Mouse (Mus musculus): Measurements from ENCODE around the gene Taar3. TPM values are rescaled to one million over a fixed set of nuclear protein-coding genes. Genes with fewer than 3 reads are reported as not detected.

The Taar3 gene
- total RNA-seq, 1 experiment from 2014 or later = not detected

DNA sequence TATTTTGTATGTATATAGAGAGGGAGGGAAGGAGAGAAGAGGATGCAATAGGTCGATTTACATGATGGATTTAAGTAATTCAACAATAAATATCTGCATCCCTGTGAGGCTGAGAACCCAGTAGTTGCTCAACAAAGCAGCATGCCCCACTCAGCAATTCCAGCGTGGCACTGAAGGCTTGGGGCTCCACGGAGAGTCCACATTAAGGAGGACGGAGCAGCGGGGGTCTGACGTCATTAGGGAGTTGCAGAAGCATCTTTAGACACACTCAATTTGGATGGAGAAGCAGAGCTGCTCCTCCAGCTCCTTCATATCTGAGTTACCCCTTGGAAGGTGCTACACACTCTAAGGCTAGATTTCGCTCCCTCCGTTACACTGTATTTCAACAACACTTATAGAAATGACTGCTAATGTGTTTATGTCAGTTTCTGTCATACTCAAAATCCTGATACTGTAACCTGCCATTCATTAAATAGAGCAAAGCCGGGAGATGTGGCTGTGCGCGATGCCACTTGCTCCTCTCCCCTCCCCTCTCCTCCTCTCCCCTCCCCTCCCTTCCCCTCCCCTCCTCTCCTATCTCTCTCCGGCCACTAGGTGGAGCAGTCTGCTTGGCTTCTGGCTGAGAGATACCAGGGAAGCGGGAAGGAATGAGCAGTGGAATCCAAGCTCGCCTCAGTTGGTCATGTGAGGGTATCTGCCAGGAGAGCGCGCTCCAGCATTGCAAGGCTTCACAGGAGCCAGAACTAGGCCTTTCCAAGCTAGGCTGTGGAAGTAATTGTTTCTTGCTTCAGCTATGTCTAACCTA lies 29.7 kb downstream of the Taar3 start:
- peak; percentile 78 to 86 for ATAC-seq (replicated peaks in 1 of 2; ENCODE audit: insufficient read depth in 1 of 2, low FRiP score in 2 of 2, low TSS enrichment in 1 of 2, low read depth in 1 of 2, poor library complexity in 2 of 2, severe bottlenecking in 2 of 2)

DNA sequence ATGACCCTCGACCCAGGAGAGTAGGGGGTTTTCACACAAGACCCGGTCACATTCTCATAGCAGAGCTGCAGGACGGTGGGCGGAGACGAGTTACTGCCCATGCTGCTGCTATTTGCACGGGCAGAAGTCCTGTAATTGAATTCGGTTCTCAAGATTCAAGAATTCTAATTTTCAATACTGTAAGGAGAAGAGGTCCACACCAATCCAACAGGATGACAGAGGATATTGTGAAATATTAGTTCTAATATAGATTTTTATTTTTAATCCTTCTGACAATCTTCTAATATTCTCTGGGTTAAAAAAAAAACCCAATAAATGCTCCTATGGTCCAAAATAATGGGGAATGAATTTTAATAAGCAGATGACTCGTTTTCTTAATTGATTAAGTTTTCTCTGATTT lies 36.2 kb downstream of the Taar3 start, which contains the start of gene Taar6:
TSS of gene Taar6 (minus strand) at position 101 of the 400 bp plus-strand sequence.
- no peak for ATAC-seq (replicated peaks in 1 of 2; ENCODE audit: insufficient read depth in 1 of 2, low FRiP score in 2 of 2, low TSS enrichment in 1 of 2, low read depth in 1 of 2, poor library complexity in 2 of 2, severe bottlenecking in 2 of 2)

DNA sequence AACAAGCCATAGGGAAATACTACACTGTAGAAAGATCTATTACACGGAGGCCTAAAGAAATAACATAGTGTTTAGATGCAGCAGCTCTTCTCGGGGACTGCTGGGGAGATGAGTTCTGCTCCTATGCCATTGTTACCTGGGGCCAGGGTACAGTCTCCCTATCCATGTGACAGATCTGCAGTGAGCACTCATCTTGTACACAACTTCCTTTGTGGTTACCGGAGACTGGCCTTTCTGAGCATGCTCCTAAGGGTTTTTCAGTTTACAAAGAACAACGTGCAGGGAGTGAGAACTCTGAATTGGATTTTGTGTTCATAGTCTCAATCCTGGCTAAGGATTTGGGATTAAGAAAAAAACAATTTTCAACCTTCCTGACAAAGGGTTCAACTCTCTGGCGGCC lies 37.1 kb downstream of the Taar3 start:
- peak; percentile 62 to 81; a peak in 3 of 4 replicates for ATAC-seq (replicated peaks in 1 of 2; ENCODE audit: insufficient read depth in 1 of 2, low FRiP score in 2 of 2, low TSS enrichment in 1 of 2, low read depth in 1 of 2, poor library complexity in 2 of 2, severe bottlenecking in 2 of 2)

DNA sequence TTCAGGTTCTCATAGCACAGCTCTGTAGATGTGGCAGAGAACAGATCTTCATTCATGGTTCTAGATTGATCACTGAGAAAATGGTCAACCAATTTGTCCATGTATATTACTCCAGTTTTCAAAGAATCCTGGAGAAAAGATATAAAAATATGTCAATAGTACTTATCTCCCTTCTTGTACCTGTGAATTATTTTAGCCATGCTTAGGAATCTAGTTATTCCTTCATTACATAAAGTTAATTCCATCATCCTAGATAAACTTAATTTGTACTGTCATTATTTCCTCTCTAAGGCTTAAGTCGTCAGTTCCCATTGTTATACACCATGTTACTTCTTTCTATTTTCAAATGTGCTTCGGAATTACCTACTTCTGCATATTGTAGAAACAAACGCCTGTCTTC lies 44.0 kb downstream of the Taar3 start, which contains the start of gene Taar7a:
TSS of gene Taar7a (minus strand) at position 101 of the 400 bp plus-strand sequence.
- no peak for ATAC-seq (replicated peaks in 1 of 2; ENCODE audit: insufficient read depth in 1 of 2, low FRiP score in 2 of 2, low TSS enrichment in 1 of 2, low read depth in 1 of 2, poor library complexity in 2 of 2, severe bottlenecking in 2 of 2)

DNA sequence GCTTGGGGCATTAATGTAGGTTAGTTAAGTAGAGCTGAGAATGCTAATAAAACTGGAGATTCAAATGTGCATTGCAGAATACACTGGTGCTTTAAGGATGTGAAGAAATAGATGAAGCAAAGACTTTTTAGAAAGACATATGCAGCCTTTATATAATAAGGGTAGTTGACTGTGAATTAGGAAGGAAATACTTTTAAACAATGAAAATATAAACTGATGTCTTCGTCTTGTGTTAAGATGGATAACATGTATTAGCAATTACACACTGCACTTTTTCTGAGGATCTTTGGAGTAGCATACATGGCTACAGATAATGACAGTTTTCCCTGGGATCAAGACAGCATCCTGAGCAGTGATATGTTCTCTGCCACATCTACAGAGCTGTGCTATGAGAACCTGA lies 50.3 kb downstream of the Taar3 start, which contains the start of gene Taar7b:
TSS of gene Taar7b (plus strand) at position 301 of the 400 bp plus-strand sequence.
- ATAC-seq (replicated peaks in 1 of 2; ENCODE audit: insufficient read depth in 1 of 2, low FRiP score in 2 of 2, low TSS enrichment in 1 of 2, low read depth in 1 of 2, poor library complexity in 2 of 2, severe bottlenecking in 2 of 2) = no peak

Other genes starting within 250 kb of the Taar3 start
- gene Rps12, start 162.3 kb upstream of the Taar3 start, total RNA-seq (2017) = 1,082 and 2,100 TPM in 2 replicates
- gene Slc18b1, start 152.6 kb upstream of the Taar3 start, total RNA-seq (2017) = 1.2 and 2.4 TPM in 2 replicates
- 1.0 TPM in 1 of 2 replicates, not detected in the other for gene Vnn3, start 98.1 kb upstream of the Taar3 start, total RNA-seq (2017)
- 2.7 and 2.9 TPM in 2 replicates for gene Vnn1, start 54.9 kb upstream of the Taar3 start, total RNA-seq (2017)
- gene Taar1, start 29.2 kb upstream of the Taar3 start, total RNA-seq (2017) = not detected in 2 replicates
- gene Taar2, start 11.0 kb upstream of the Taar3 start, total RNA-seq (2017) = not detected in 2 replicates
- gene Taar4, start 10.9 kb downstream of the Taar3 start, total RNA-seq (2017) = not detected in 2 replicates
- gene Taar5, start 21.1 kb downstream of the Taar3 start, total RNA-seq (2017) = not detected in 2 replicates
- gene Taar6, start 36.1 kb downstream of the Taar3 start, total RNA-seq (2017) = not detected in 2 replicates
- not detected in 2 replicates for gene Taar7a, start 43.9 kb downstream of the Taar3 start, total RNA-seq (2017)
- gene Taar7b, start 50.4 kb downstream of the Taar3 start, total RNA-seq (2017) = not detected in 2 replicates
- not detected in 2 replicates for gene Taar7d, start 77.7 kb downstream of the Taar3 start, total RNA-seq (2017)
- gene Taar7e, start 88.1 kb downstream of the Taar3 start, total RNA-seq (2017) = not detected in 2 replicates
- gene Taar7f, start 100.0 kb downstream of the Taar3 start, total RNA-seq (2017) = not detected in 2 replicates
- not detected in 2 replicates for gene Taar8a, start 126.9 kb downstream of the Taar3 start, total RNA-seq (2017)
- gene Taar8b, start 142.7 kb downstream of the Taar3 start, total RNA-seq (2017) = not detected in 2 replicates
- gene Taar8c, start 152.4 kb downstream of the Taar3 start, total RNA-seq (2017) = not detected in 2 replicates
- gene Taar9, start 160.0 kb downstream of the Taar3 start, total RNA-seq (2017) = not detected in 2 replicates
- 38.7 and 44.2 TPM in 2 replicates for gene Stx7, start 199.7 kb downstream of the Taar3 start, total RNA-seq (2017)